Mouse (Mus musculus) B cell, adult 67 days (primary cell): ENCODE data around the gene Unc119b. TPM values are rescaled to one million over a fixed set of nuclear protein-coding genes. Genes with fewer than 3 reads are reported as not detected.

Experiments
- total RNA-seq, 2 experiments: library from RNA; stranded (reverse); gene quantifications; 4 replicates each; pipeline ENCODE4 v1.2.4; 2023

Unc119b gene
- total RNA-seq, result 10 to 100 TPM; 42.6 to 43.8 TPM

GRCm38 (mm10) chr5:115134234-115135165 lies at the start of gene Unc119b:
TSS of gene Unc119b (minus strand) at chr5:115134975.

GRCm38 (mm10) chr5:115158040-115158983 lies 23.5 kb upstream of the Unc119b start, which contains the start of gene Mlec:
TSS of gene Mlec (minus strand) at chr5:115158179.

DNA sequence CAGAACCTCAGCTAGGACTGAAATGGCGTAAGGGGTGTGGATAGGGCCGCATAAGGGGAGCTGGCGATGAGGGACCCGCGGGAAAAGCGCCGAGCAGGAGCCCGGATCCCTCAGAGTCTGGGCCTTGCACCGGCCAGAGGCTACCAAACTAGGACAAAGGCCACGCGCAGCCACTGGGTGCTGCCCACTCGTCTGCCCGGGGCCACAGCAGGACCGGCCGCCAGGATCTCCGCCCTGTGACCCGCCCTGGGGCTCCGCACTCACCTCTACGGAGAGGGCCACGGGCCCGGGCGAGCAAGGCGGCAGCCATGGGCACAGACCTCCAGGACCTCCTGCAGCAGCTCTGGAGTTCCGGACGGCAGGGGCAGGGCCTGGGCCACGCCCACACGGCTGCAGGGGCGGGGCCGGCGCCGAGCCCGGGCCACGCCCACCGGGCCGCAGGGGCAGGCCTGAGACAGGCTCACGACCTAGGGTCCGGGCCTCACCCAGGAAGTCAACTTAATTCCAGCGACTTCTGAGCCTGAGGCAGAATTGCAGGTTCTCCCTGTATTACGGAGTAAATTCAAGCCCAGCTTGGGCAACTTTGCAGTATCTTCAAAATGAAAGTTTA lies 15.7 kb downstream of the Unc119b start, which contains the start of gene Acads:
Gene Acads, minus strand, starts transcription at position 386 of the 610 bp plus-strand sequence.

DNA sequence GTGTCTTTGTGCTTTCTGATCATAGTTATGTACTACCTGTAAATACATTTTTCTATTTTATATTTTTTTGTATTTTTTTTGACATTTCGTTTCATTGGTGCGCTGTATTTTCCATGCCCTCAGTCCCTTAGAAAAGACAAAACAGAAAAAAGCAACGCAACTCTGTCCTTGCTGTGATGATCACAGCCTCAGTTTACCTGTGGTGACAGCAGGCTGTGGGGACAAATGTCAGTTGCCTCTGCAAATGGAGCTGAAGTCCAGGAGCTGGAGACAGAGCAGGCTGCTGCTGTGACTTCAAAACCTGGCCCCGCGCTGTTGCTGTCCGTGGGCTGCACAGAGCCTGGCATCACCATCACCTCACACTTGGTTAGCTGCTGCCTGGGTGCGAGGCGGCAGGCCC lies 36.6 kb downstream of the Unc119b start, which contains the start of gene Gm10401:
Gene Gm10401, minus strand, starts transcription at position 101 of the 400 bp plus-strand sequence.

Other genes starting within 250 kb of the Unc119b start
- 10 to 100 TPM in 1 of 2 experiments, 1 to 10 TPM in 1; 6.5 to 11.0 TPM for gene Oasl2, start 238.0 kb downstream of the Unc119b start, total RNA-seq
- gene Oasl1, start 211.7 kb downstream of the Unc119b start, total RNA-seq, result 10 to 100 TPM; 17.6 to 26.5 TPM
- 10 to 100 TPM; 36.0 to 48.3 TPM for gene 2210016L21Rik, start 192.8 kb downstream of the Unc119b start, total RNA-seq
- not detected for gene Hnf1a, start 163.9 kb downstream of the Unc119b start, total RNA-seq
- gene Sppl3, start 123.8 kb downstream of the Unc119b start, total RNA-seq, result 10 to 100 TPM; 52.6 to 56.1 TPM
- not detected for gene Gm10401, start 36.7 kb downstream of the Unc119b start, total RNA-seq
- 10 to 100 TPM; 15.7 to 20.1 TPM for gene Acads, start 15.6 kb downstream of the Unc119b start, total RNA-seq
- 10 to 100 TPM; 83.4 to 92.8 TPM for gene Mlec, start 23.2 kb upstream of the Unc119b start, total RNA-seq
- gene Cabp1, start 59.4 kb upstream of the Unc119b start, total RNA-seq, result not detected
- gene Pop5, start 100.9 kb upstream of the Unc119b start, total RNA-seq, result 10 to 100 TPM; 46.7 to 69.9 TPM
- gene Rnf10, start 137.9 kb upstream of the Unc119b start, total RNA-seq, result 100 to 1,000 TPM; 138 to 150 TPM
- 10 to 100 TPM; 27.1 to 35.5 TPM for gene Coq5, start 144.7 kb upstream of the Unc119b start, total RNA-seq
- gene Dynll1, start 166.0 kb upstream of the Unc119b start, total RNA-seq, result 100 to 1,000 TPM; 240 to 329 TPM
- gene Srsf9, start 192.2 kb upstream of the Unc119b start, total RNA-seq, result 10 to 100 TPM; 69.6 to 71.0 TPM
- 10 to 100 TPM; 13.0 to 13.1 TPM for gene Gatc, start 206.2 kb upstream of the Unc119b start, total RNA-seq
- 10 to 100 TPM; 24.3 to 26.9 TPM for gene Triap1, start 206.2 kb upstream of the Unc119b start, total RNA-seq
- 100 to 1,000 TPM; 199 to 204 TPM for gene Cox6a1, start 214.0 kb upstream of the Unc119b start, total RNA-seq